Mouse (Mus musculus) stomach, adult 2 months (tissue): ENCODE data around the gene Rprd2. TPM values are rescaled to one million over a fixed set of nuclear protein-coding genes. Genes with fewer than 3 reads are reported as not detected.

Experiments
- polyA plus RNA-seq: library from polyadenylated mRNA; depleted of rRNA; stranded (reverse); fragments of >200 nt; gene quantifications from 2 replicates; pipeline ENCODE4 v1.2.3, GENCODE M21; 2012; rRNA removed

Rprd2 gene
- 1.9 and 2.9 TPM in 2 replicates for polyA plus RNA-seq

DNA sequence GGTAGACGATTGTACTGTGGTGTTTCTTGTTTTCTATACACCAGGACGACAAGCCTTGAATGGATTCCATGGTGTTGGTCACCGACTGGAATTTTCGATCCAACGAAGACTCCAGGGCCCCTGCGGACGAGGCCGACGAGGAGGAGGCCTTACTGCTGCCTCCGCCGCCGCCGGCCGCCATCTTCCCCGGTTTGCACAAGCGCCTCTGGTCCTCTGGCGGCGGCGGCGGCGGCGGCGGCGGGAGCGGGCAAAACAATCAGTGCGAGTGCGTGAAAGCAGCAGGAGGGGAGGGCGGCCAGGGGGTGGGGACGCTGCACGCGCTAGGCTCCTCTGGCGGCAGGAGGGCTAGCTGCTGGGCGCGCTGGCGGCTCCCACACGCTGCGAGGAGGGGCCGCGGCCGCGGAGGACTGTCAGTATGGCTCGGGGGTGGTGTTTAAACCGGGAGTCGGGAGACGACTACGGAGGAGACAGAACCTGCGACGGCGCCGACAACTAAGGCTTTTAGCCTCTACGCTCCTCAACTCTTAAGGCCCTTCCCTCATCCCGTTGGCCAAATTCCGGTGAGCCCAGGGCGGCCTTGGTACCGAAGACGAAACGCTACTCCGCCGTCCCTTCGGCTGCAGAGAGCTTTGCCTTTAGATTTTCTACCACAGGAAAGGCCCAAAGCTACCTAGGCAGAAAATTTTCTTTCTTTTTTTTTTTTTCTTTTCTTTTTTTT lies at the start of gene Rprd2:
Gene Rprd2 (minus strand): TSS at position 293 of the 718 bp plus-strand sequence.

DNA sequence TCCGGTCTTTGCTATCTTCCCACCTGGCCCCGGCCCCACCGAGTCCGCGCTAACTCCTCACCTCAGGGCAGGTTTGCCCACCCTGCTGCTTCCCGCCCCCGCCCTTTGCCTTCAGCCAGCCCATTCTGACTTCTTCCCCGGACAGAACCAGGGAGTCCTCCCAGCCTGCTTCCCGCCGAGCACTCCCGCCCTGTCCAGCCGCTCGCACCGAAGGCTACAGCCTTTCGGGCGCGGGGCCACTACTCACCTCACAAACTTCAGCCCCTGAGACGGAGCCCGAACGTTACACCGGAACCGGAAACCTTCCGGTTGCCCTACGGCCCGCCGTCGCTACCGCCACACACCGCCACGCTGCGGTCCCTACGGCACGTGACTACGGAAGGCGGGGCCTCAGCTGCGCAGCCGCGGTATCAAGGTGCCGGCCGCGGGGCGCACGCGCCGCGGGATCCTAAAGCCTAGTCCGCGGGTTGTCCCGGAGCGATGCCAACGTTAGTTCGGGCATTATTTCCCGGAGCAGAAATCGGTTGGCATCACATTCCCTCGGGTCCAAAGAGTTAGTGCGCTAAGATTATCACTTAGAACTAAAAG lies 36.9 kb upstream of the Rprd2 start, which contains the start of gene Prpf3:
Gene Prpf3 (minus strand): TSS at position 384 of the 588 bp plus-strand sequence.

DNA sequence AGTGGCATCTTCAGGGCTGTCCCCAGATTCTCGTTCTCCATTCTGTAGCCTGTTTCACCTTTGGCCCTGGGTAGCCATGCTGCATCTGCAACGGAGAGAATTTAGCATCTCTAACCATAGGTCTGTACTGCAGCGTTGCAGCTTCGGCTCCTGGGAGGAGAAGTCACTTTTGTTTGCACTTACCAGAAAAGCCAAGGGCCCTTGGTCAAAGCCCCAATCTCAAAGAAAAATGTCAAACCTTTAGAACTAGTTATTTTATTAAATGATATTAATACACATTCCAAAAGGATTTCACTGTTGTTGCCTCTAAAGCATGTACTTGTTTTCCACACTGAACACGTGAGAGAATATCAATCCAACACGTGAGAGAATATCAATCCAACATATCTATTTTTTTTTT lies 58.6 kb downstream of the Rprd2 start, which contains the start of gene Tars2:
Gene Tars2 (minus strand): TSS at position 101 of the 400 bp plus-strand sequence.

DNA sequence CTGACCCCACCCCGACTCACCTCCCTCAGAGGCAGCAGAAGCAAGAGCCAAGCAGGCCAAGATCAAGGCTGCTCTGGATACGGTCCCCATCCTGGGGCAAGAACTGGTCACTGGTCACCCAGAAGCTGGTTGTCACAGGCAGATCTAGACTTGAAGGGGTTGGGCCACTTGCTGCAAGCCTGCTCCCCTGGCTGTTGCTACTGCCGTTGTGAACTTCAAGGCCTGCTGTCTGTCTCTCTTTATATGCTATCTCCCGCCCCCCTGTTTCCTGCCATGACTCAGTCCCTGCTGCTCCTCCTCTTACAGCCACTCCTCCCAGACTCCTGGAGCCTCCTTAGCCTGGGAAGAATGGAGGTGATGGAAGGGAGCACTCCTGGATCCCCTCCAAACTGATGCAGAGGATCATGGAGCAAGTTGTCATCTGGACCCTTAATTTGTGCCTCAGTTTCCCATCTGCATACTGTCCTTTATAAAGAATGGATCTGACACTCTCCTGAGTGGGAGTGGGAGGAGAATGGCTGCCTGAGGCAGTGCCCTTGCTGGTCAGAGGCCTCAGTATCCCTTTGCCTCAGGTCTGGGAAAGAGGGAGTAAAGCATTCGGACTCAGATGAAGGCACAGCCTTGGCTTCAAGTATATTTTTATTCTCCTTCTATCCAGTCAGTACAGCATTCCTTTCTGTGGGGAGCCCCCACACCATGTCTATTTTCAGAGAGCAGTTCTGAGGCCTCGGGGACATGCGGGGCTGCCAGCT lies 79.1 kb downstream of the Rprd2 start, which contains the start of gene Ecm1:
Gene Ecm1 (minus strand): TSS at position 217 of the 752 bp plus-strand sequence.

Other genes starting within 250 kb of the Rprd2 start
- 0.96 and 1.3 TPM in 2 replicates for gene Golph3l, start 229.9 kb downstream of the Rprd2 start, polyA plus RNA-seq
- gene Ensa, start 193.9 kb downstream of the Rprd2 start, polyA plus RNA-seq: 2.5 and 3.0 TPM in 2 replicates
- 43.6 and 126 TPM in 2 replicates for gene Mcl1, start 160.1 kb downstream of the Rprd2 start, polyA plus RNA-seq
- 28.5 and 29.1 TPM in 2 replicates for gene Adamtsl4, start 130.9 kb downstream of the Rprd2 start, polyA plus RNA-seq
- 282 and 316 TPM in 2 replicates for gene Ecm1, start 79.3 kb downstream of the Rprd2 start, polyA plus RNA-seq
- gene Tars2, start 58.7 kb downstream of the Rprd2 start, polyA plus RNA-seq: 17.0 and 18.6 TPM in 2 replicates
- gene Prpf3, start 37.0 kb upstream of the Rprd2 start, polyA plus RNA-seq: 3.7 and 4.7 TPM in 2 replicates
- 9.8 and 11.2 TPM in 2 replicates for gene Mrps21, start 52.7 kb upstream of the Rprd2 start, polyA plus RNA-seq
- gene Ciart, start 63.4 kb upstream of the Rprd2 start, polyA plus RNA-seq: 0.98 and 1.3 TPM in 2 replicates
- 0.78 and 1.1 TPM in 2 replicates for gene BC028528, start 73.1 kb upstream of the Rprd2 start, polyA plus RNA-seq
- 135 and 156 TPM in 2 replicates for gene Aph1a, start 75.1 kb upstream of the Rprd2 start, polyA plus RNA-seq
- 2.1 and 2.2 TPM in 2 replicates for gene Car14, start 85.8 kb upstream of the Rprd2 start, polyA plus RNA-seq
- gene Anp32e, start 110.4 kb upstream of the Rprd2 start, polyA plus RNA-seq: 1.9 and 2.2 TPM in 2 replicates
- gene Plekho1, start 177.1 kb upstream of the Rprd2 start, polyA plus RNA-seq: 21.5 and 24.7 TPM in 2 replicates
- gene Vps45, start 239.6 kb upstream of the Rprd2 start, polyA plus RNA-seq: 1.4 and 1.6 TPM in 2 replicates